Mouse (Mus musculus) intestine, embryonic 15.5 days (tissue): ENCODE data around the gene Ndc80. TPM values are rescaled to one million over a fixed set of nuclear protein-coding genes. Genes with fewer than 3 reads are reported as not detected.

Experiments
- ATAC-seq: fragments of 200-750 bp; cut with Nextera tagmentation; 2 replicates; pipeline ENCODE4 v1.8.0; 2017; ENCODE audit warnings: moderate TSS enrichment, moderate library complexity
- H3K27ac ChIP-seq: fragments of 300-500 bp; sonication (generic); 2 replicates; pipeline ENCODE4 v1.5.1; 2015; ENCODE audit warnings: mild to moderate bottlenecking, inconsistent platforms
- H3K27me3 ChIP-seq: fragments of 300-500 bp; sonication (generic); replicated peaks from 2 replicates; pipeline ENCODE4 v1.6.1; 2015; ENCODE audit warnings: inconsistent platforms
- H3K36me3 ChIP-seq: fragments of 300-500 bp; sonication (generic); 2 replicates; pipeline ENCODE4 v1.6.1; 2015; ENCODE audit warnings: inconsistent platforms
- H3K4me1 ChIP-seq: fragments of 300-500 bp; sonication (generic); replicated peaks from 2 replicates; pipeline ENCODE4 v1.6.1; 2015; ENCODE audit warnings: inconsistent platforms
- H3K4me2 ChIP-seq: fragments of 300-500 bp; sonication (generic); replicated peaks from 2 replicates; pipeline ENCODE4 v1.6.1; 2015; ENCODE audit warnings: mild to moderate bottlenecking, inconsistent platforms
- H3K4me3 ChIP-seq: fragments of 300-500 bp; sonication (generic); replicated peaks from 2 replicates; pipeline ENCODE4 v1.5.1; 2015; ENCODE audit warnings: inconsistent platforms
- H3K9ac ChIP-seq: fragments of 300-500 bp; sonication (generic); 2 replicates; pipeline ENCODE4 v1.6.1; 2015; ENCODE audit warnings: inconsistent platforms
- H3K9me3 ChIP-seq: fragments of 300-500 bp; sonication (generic); 2 replicates; pipeline ENCODE4 v1.6.1; 2016; ENCODE audit warnings: inconsistent platforms
- whole genome bisulfite sequencing: fragments of 180-500 bp; shearing (Covaris S2); methylation state at CpG from one replicate; pipeline ENCODE4 v1.1.7; 2015; 5-methylcytosine and 5-hydroxymethylcytosine counted together
- polyA plus RNA-seq: library from polyadenylated mRNA; unstranded; fragments of >200 nt; fragmentation: Nextera tagmentation; extraction: Ambion mirVana; gene quantifications from 2 replicates; pipeline ENCODE4 v1.2.1, GENCODE M21; 2015

The Ndc80 gene
- polyA plus RNA-seq, 1 experiment from 2014 or later, result 40.5 TPM

DNA sequence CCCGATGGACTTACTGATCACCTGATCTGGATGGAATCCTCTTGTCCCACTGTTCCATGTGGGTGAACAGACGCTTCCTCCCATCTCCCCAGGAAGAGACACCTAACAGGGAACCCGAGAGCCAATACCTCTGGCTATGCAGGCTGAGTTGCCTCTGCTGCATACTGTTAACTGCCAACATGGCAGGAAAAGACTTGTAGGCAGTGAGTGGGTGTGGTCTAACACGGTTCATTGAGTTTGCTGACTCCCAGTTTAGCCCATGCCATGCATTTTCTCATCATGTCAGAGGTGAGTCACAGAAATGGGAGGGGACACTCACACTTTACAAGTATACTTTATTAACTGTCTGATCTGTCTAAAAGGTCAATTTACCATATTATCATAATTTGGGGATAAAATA lies 30.9 kb downstream of the Ndc80 start:
- no peak overlapping the region for H3K4me2 ChIP-seq
- H3K4me3 ChIP-seq, result no peak overlapping the region
- H3K9ac ChIP-seq, result no peak overlapping the region
- H3K9me3 ChIP-seq, result no peaks in the 10 kb centered on the region
- 0 out of 2 replicates have a peak, but pooled peaks cover 2% of the 10 kb centered on the region for H3K4me1 ChIP-seq
- no peak overlapping the region for H3K27ac ChIP-seq
- 83% methylated on average over 4 of the region's 4 CpGs for WGBS
- H3K36me3 ChIP-seq, result peaks cover 34% of the 10 kb centered on the region
- ATAC-seq, result no peak
- H3K27me3 ChIP-seq, result no peaks in the 10 kb centered on the region

DNA sequence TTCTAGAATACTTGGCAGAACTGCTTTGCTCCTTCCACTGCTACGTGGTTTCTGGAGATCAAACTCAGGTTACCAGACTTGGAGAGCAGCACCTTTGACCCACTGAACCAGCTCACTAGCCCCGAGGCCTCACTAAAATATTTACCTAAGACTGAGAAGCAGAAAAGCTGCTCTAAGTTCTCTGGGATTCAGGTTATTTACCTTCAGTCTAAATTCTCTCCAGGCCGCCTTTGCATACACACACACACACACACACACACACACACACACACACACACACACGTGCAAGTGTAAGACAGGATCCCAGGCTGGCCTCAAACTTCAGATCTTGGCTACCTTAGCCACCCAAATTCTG lies 35.3 kb downstream of the Ndc80 start:
- WGBS, result 25% methylated on average over 4 of the region's 4 CpGs
- Histone ChIP-seq H3K36me3 (peaks cover 11% of the 10 kb centered on the region; the same call in 1 of the 2 replicates), H3K4me2 (no peak overlapping the region), H3K9ac (no peak overlapping the region), H3K4me3 (no peak overlapping the region), H3K9me3 (no peaks in the 10 kb centered on the region), H3K27ac (no peak overlapping the region), H3K4me1 (0 out of 2 replicates have a peak, but pooled peaks cover 4% of the 10 kb centered on the region), H3K27me3 (no peaks in the 10 kb centered on the region)
- peak; percentile 43 for ATAC-seq

DNA sequence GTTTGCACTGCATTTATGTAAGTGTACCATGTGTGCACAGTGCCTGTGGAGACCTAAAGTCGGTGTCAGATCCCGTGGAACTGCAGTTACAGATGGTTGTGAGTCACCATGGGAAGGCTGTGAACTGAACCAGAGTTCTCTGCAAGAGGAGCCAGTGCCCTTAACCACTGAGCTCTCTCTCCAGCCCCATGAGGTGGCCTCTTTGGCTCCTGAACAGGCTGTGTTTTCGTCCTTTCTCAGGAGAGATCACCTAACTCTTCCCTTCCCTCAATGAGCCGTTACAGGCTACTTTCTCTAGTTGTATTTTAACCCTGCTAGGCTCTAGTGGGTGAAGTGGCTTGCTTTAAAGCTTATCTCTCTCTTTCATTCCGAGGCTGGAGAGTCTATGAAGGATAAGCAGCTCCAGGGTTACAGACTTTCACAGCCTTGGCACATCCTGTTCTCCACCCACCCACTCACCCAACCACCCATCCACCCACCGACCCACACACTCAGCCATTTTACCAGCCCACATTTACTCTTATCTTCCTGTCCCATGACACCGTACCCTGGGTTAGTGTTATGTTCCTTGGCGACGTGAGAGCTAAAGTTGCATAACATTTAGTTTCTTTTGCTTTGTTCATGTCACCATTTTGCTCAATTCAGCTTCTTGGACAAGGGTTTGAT lies 35.9 kb downstream of the Ndc80 start:
- Histone ChIP-seq H3K9ac (no peak overlapping the region), H3K36me3 (peaks cover 6% of the 10 kb centered on the region; the same call in 1 of the 2 replicates), H3K27ac (no peak overlapping the region), H3K27me3 (no peaks in the 10 kb centered on the region), H3K4me3 (no peak overlapping the region), H3K4me1 (0 out of 2 replicates have a peak, but pooled peaks cover 4% of the 10 kb centered on the region), H3K9me3 (no peaks in the 10 kb centered on the region), H3K4me2 (no peak overlapping the region)
- WGBS, result 61% methylated on average over 9 of the region's 9 CpGs
- ATAC-seq, result peak; percentile 72

DNA sequence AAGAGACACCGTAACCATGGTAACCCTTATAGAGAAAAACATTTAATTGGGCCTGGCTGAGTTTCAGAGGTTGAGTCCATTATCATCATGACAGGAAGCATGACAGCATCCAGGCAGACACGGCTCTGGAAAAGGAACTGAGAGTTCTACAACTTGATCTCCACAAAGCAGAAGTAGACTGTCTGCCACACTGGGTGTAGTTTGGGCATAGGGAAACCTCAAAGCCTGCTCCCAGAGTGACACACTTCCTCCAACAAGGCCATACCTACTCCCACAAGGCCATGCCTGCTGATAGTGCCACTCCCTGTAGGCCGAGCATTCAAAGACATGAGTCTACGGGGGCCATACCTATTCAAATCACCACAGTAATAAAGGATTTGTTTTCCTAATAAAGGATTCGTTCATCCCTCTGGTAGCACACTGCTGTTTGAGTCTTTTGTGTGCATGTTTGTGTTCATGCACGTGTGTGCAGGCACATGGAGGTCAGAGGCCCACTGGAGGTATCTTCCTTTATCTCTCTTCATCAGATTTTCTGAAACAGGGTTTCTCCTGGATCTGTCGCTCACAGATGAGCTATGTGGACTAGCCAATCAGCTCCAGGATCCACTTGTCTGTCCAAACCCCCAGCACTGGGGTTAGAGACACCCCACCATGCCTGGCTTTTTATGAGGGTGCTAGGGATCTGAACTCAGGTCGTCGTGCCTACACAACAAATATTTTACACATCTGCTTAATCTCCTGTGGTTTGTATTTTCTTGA lies 36.8 kb downstream of the Ndc80 start:
- no peak overlapping the region for H3K9ac ChIP-seq
- H3K27me3 ChIP-seq, result no peaks in the 10 kb centered on the region
- no peak overlapping the region for H3K4me2 ChIP-seq
- 0 out of 2 replicates have a peak, but pooled peaks cover 4% of the 10 kb centered on the region for H3K4me1 ChIP-seq
- no peak overlapping the region for H3K4me3 ChIP-seq
- no peak overlapping the region for H3K27ac ChIP-seq
- ATAC-seq, result no peak
- WGBS, result 75% methylated on average over 9 of the region's 9 CpGs
- H3K9me3 ChIP-seq, result no peaks in the 10 kb centered on the region
- no peaks in the 10 kb centered on the region for H3K36me3 ChIP-seq

DNA sequence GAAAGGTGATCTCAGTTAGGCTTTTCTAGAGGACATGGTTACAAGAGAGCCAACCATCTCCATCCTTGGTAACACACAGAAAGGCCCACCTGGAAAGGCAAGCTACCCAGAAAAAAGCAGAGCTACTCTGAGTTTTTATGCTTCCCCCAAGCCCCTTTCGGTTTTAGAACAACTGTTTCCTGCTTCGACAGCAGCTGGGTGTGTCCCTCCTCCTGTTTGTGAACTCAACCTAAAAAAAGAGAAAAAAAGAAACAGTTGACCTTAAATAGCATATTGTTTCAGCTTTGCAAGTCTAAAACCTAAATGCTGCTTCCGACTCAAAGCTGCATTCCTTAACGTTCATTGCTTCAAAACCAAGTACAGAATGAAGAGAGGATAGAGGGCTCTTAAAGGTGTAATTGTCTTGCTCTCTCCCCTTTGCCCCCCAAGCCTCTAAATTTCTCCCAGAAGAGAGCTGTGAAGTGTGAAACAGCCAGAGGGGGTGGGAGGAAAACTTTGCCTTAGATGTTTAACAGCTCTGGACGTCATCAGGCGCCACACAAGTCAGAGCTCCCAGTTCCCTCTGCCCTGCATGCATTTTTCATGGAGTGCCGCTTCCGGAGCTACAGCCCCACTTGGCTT lies 40.3 kb downstream of the Ndc80 start:
- Histone ChIP-seq H3K27ac (no peak overlapping the region), H3K27me3 (no peaks in the 10 kb centered on the region), H3K9me3 (no peaks in the 10 kb centered on the region), H3K4me3 (no peak overlapping the region), H3K4me2 (peak overlapping the region; percentile 22), H3K36me3 (no peaks in the 10 kb centered on the region), H3K9ac (no peak overlapping the region), H3K4me1 (0 out of 2 replicates have a peak, but pooled peaks cover 4% of the 10 kb centered on the region)
- ATAC-seq, result no peak
- WGBS, result 24% methylated on average over 8 of the region's 8 CpGs

DNA sequence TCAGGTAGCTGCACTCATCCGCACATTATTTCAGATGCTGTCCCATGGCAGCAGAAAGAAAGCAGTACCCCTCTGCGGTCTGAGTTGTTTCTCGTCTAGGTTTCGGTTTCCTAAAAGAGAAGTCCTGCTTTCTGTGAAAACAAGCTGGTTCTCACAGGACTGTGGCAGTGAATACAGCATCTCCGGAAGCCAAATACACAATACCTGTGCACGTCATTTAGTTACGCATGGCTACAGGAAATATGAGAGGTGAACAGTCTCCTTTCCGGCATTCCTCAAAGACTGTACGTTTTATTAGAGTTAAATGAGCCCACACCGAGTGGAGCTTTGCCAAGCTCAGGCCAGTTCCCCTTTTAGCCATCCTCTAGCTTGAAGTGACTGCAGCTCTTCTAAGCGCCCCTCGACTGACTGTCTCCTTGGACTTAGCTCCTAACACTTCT lies 40.8 kb downstream of the Ndc80 start:
- Histone ChIP-seq H3K9me3 (no peaks in the 10 kb centered on the region), H3K36me3 (no peaks in the 10 kb centered on the region), H3K4me2 (peak overlapping the region; percentile 22), H3K4me1 (0 out of 2 replicates have a peak, but pooled peaks cover 2% of the 10 kb centered on the region), H3K27me3 (no peaks in the 10 kb centered on the region), H3K9ac (no peak overlapping the region), H3K4me3 (no peak overlapping the region), H3K27ac (no peak overlapping the region)
- WGBS, result 61% methylated on average over 12 of the region's 12 CpGs
- ATAC-seq, result no peak

DNA sequence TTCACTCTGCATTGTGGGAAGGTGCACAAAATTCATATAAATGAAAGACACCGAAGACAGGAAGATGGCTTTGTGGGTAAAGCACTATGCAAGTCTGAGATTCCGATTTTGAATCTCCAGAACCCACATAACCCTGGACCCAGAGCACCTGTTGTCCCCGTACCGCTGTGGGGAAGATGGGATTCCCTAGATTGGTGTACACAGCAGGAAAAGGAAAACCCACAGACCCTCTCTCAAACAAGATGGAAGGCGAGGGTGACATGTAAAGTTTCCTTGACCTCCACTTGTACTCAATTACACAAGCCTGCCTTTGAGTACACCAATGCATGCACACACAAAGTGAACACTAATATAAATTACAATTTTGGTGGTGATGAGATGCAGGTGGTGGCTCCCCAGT lies 41.9 kb downstream of the Ndc80 start:
- Histone ChIP-seq H3K27me3 (no peaks in the 10 kb centered on the region), H3K4me1 (0 out of 2 replicates have a peak, but pooled peaks cover 2% of the 10 kb centered on the region), H3K27ac (no peak overlapping the region), H3K9ac (no peak overlapping the region), H3K4me3 (no peak overlapping the region), H3K36me3 (no peaks in the 10 kb centered on the region), H3K4me2 (no peak overlapping the region), H3K9me3 (no peaks in the 10 kb centered on the region)
- WGBS, result 90% methylated on average over 5 of the region's 5 CpGs
- ATAC-seq, result no peak

DNA sequence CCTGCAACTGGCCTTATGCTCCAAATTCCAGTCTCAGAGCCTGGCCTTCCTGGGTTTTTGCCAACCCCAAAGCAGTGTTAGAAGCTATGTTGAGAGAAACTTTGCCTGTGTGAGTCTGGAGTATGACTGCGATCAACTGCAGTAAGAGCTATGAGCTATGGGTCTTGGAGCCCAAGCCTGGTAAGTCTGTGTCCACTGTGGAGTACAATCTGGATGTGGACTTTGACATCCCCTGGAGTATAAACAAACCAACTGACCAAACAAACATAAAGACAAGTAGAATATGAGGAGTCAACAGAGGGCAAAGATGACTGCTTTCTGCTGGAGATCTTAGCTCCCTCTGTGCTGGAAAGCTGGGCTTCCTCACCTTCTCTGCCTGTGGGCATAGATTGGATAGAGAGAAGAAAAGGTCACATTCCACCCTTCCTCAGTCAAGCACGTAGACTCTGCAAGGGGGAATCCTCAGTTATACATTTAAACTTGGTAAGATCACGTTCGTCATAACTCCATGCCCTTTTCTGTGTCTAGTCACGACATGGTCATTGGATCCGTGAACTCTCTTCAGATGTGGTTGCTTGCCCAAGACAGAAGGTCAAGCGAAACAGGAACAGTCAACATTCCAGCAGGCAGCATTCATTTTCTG lies 43.1 kb downstream of the Ndc80 start:
- Histone ChIP-seq H3K9me3 (no peaks in the 10 kb centered on the region), H3K4me1 (0 out of 2 replicates have a peak, but pooled peaks cover 2% of the 10 kb centered on the region), H3K4me3 (no peak overlapping the region), H3K9ac (no peak overlapping the region), H3K27me3 (no peaks in the 10 kb centered on the region), H3K4me2 (no peak overlapping the region), H3K36me3 (no peaks in the 10 kb centered on the region), H3K27ac (no peak overlapping the region)
- WGBS, result 89% methylated on average over 7 of the region's 7 CpGs
- no peak for ATAC-seq

DNA sequence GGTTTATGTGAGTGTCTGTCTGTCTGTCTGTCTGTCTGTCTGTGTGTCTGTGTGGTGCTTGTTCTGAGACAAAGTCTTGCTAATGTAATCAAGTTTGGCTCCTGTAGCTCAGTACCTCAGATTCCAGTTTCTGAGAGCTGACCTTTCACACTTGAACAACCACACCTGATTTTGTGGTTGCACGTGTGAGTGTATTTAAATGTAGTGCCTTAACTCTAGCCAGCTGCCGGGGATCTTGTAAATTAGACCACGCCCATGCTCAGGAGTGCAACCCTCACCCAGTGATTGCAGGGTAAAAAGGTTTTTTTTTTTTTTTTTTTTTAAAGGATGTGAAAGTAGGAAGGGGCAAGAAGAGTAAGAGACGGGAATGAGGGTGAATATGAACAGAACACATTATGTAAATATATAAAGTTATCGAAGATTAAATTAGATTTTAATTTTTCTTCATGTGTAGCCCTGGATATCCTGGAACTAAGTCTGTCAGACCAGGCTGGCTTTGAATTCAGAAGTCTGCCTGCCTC lies 47.2 kb downstream of the Ndc80 start:
- Histone ChIP-seq H3K4me1 (no peaks in the 10 kb centered on the region), H3K27ac (no peak overlapping the region), H3K36me3 (no peaks in the 10 kb centered on the region), H3K9ac (no peak overlapping the region), H3K4me3 (no peak overlapping the region), H3K9me3 (no peaks in the 10 kb centered on the region), H3K4me2 (no peak overlapping the region), H3K27me3 (no peaks in the 10 kb centered on the region)
- WGBS, result 56% methylated on average over 5 of the region's 5 CpGs
- ATAC-seq, result no peak

DNA sequence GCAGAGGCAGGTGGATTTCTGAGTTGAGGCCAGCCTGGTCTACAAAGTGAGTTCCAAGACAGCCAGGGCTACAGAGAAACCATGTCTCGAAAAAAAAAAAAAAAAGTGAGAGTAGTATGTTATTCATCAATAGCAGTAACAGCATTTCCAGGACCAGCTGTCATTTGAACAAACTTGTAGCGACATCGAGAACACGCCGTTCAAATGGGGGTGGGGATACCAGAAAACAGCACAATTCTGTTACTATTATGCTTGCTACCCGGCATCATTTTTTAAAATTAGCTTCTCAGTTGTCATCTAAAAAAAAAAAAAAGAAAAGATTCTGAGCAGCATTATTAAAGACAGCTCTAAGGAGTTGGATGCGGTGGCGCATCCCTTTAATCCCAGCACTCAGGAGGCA lies 49.2 kb downstream of the Ndc80 start:
- ATAC-seq, result no peak
- Histone ChIP-seq H3K9me3 (no peaks in the 10 kb centered on the region), H3K9ac (no peak overlapping the region), H3K4me1 (no peaks in the 10 kb centered on the region; the same call in 1 of the 2 replicates), H3K36me3 (no peaks in the 10 kb centered on the region), H3K4me3 (no peak overlapping the region), H3K27ac (no peak overlapping the region), H3K4me2 (no peak overlapping the region), H3K27me3 (no peaks in the 10 kb centered on the region)
- WGBS, result 96% methylated on average over 8 of the region's 8 CpGs

DNA sequence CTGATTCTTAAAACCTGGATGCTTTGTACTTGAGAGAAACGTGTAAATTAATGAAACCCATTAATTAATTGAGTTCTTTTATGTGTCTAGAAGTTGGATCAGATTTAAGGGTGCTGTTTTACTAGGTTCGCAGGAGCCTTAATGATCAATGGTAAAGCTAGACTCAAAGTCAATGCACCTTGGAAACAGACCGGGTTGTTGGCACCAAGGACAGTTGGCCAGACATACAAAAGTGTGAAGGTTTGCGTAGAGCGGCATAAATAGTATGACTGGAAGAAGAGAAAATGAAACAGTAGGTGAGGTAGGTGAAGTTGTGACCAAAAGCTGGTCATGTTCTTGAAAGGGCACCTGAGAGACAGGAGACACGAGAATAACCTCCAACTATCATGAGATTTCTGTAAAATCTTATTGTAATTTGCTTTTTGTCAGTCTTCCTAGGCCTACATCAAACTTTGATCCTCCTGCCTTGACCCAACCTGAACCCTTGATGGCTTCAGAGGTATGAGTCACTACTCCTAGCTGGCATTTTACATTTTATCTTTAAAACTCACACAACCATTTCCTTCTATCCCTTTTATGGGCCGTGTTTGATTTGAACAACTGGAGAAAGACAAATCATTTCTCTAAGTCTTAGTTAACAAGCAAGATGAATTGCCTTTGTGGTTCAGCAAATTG lies 50.2 kb downstream of the Ndc80 start:
- peak overlapping the region; percentile 67 for H3K4me2 ChIP-seq
- no peaks in the 10 kb centered on the region for H3K27me3 ChIP-seq
- 72% methylated on average over 7 of the region's 7 CpGs for WGBS
- no peaks in the 10 kb centered on the region for H3K9me3 ChIP-seq
- no peak overlapping the region for H3K9ac ChIP-seq
- H3K27ac ChIP-seq, result peak overlapping the region; percentile 99; the same call in 1 of the 2 replicates
- no peaks in the 10 kb centered on the region for H3K36me3 ChIP-seq
- no peak for ATAC-seq
- no peak overlapping the region; the same call in 1 of the 2 replicates for H3K4me3 ChIP-seq
- no peaks in the 10 kb centered on the region; the same call in 1 of the 2 replicates for H3K4me1 ChIP-seq
